Comparison of ENCODE assay signal across 14 mouse cellular contexts in the genomic region with DNA sequence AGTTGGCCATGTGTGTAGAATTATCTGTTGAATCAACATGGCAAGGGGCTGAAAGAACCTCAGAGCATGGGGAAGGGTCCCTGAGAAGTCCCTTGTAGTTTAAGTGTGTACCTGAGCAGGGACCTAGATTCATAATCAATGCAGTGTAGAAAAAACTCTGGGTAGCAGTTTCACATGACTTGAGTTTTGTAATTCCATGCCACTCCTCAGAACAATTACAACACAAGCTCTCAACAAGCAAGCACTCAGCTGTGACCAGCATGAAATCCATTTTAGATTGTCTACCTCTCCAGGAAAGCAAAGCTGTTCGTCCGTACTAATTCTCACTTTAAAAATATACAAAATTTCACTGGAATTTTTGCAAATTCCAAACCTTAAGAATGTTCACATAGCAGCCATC. TPM values are rescaled to one million over a fixed set of nuclear protein-coding genes. Genes with fewer than 3 reads are reported as not detected.
DNase-seq lines count a peak whose midpoint lies in the region; ATAC-seq and TF ChIP-seq lines count a peak whose summit lies in the region.
"Had no signal": no experiment of that assay in that cellular context is flagged by ENCODE, and none has a peak within 500 bp of the region (broad histone marks: within the 10 kb centered on the region; RNA-seq: fewer than 3 reads in every experiment).

No protein-coding gene starts in this region.

- H3K9ac ChIP-seq in lung, embryonic 14.5 days = no peak overlapping the region
- H3K9ac ChIP-seq in embryonic facial prominence, embryonic 14.5 days (ENCODE audit: low read depth, low read length) = no peak overlapping the region

- no peak overlapping the region for H3ac ChIP-seq in myocyte (ENCODE audit: control insufficient read depth, insufficient read length)

- no peak for TF ChIP-seq POLR2A in myocyte (IDR thresholded peaks at IDR 0.05; ENCODE audit: insufficient read length, low read depth)

- no peaks in the 10 kb centered on the region for H3K27me3 ChIP-seq in lung, embryonic 14.5 days (ENCODE audit: insufficient read depth, low read length)
- no peaks in the 10 kb centered on the region for H3K27me3 ChIP-seq in embryonic facial prominence, embryonic 14.5 days (replicated peaks; ENCODE audit: control insufficient read depth, insufficient read depth, low read length)
- H3K27me3 ChIP-seq in myocyte (ENCODE audit: control insufficient read depth, insufficient read depth, insufficient read length) = no peaks in the 10 kb centered on the region
- H3K27me3 ChIP-seq: heart, embryonic 13.5 days had no signal

- no peak for ATAC-seq in lung, embryonic 14.5 days (ENCODE audit: insufficient read depth)
- no peak for ATAC-seq in embryonic facial prominence, embryonic 14.5 days (ENCODE audit: low read depth)
- ATAC-seq: inflammation-experienced regulatory T-cells, adult 6 months had no signal

- no peaks in the 10 kb centered on the region for H3K9me3 ChIP-seq in lung, embryonic 14.5 days (ENCODE audit: low read depth, low read length)
- H3K9me3 ChIP-seq in embryonic facial prominence, embryonic 14.5 days (ENCODE audit: control insufficient read depth, low read length) = no peaks in the 10 kb centered on the region
- H3K9me3 ChIP-seq: G1E; heart, embryonic 13.5 days had no signal

- peak overlapping the region; percentile 60; the same call in 1 of the 2 replicates for H3K27ac ChIP-seq in lung, embryonic 14.5 days (ENCODE audit: low read depth)
- H3K27ac ChIP-seq in brown adipose tissue, adult 24 weeks (replicated peaks; ENCODE audit: low read depth, low read length) = 0 out of 2 replicates have a peak overlapping the region, but pooled peaks have one; percentile 47
- H3K27ac ChIP-seq in embryonic facial prominence, embryonic 14.5 days (replicated peaks; ENCODE audit: low read depth, low read length) = peak overlapping the region; percentile 79

- peaks cover 88% of the 10 kb centered on the region for H3K79me2 ChIP-seq in myocyte (ENCODE audit: control insufficient read depth, insufficient read depth)

- H3K4me1 ChIP-seq in lung, embryonic 14.5 days (ENCODE audit: insufficient read depth) = peaks cover 36% of the 10 kb centered on the region
- peaks cover 32% of the 10 kb centered on the region for H3K4me1 ChIP-seq in brown adipose tissue, adult 24 weeks (ENCODE audit: control insufficient read depth, insufficient read depth, insufficient read length, low read length)
- H3K4me1 ChIP-seq in embryonic facial prominence, embryonic 14.5 days (ENCODE audit: control insufficient read depth, insufficient read depth, low read length) = peaks cover 59% of the 10 kb centered on the region

- no peak for TF ChIP-seq CTCF in lung, embryonic 14.5 days (IDR thresholded peaks at IDR 0.05; ENCODE audit: low read depth)

- WGBS in lung, embryonic 14.5 days = 75% methylated on average over 2 of the region's 2 CpGs
- 54% methylated on average over 2 of the region's 2 CpGs for WGBS in embryonic facial prominence, embryonic 14.5 days

- peaks cover 25% of the 10 kb centered on the region; the same call in 1 of the 2 replicates for H3K36me3 ChIP-seq in lung, embryonic 14.5 days (ENCODE audit: insufficient read depth)
- H3K36me3 ChIP-seq in embryonic facial prominence, embryonic 14.5 days (ENCODE audit: control insufficient read depth, insufficient read depth, low read length) = peaks cover 24% of the 10 kb centered on the region
- H3K36me3 ChIP-seq in myocyte (ENCODE audit: control insufficient read depth, insufficient read depth) = peaks cover 20% of the 10 kb centered on the region
- H3K36me3 ChIP-seq: G1E had no signal

- DNase-seq in lung, embryonic 14.5 days = no peak
- no peak for DNase-seq in lung, postnatal 4 days
- DNase-seq in embryonic facial prominence, embryonic 14.5 days (ENCODE audit: low spot score) = no peak
- no peak for DNase-seq in adrenal gland, postnatal 10 days
- DNase-seq in right cerebral cortex, postnatal 14 days = no peak
- DNase-seq: adrenal gland, adult 2 months; cerebellum, adult 8-10 months; kidney, postnatal 10 days; thymus, adult 18-20 months had no signal

- H3K4me3 ChIP-seq in lung, embryonic 14.5 days (ENCODE audit: low read depth, low read length) = no peak overlapping the region
- H3K4me3 ChIP-seq in brown adipose tissue, adult 24 weeks (ENCODE audit: insufficient read depth, low read depth, low read length) = no peak overlapping the region
- no peak overlapping the region for H3K4me3 ChIP-seq in embryonic facial prominence, embryonic 14.5 days (ENCODE audit: low read depth, low read length)
- H3K4me3 ChIP-seq in myocyte = no peak overlapping the region
- H3K4me3 ChIP-seq: heart, embryonic 13.5 days had no signal

- no peak overlapping the region for H3K4me2 ChIP-seq in lung, embryonic 14.5 days
- H3K4me2 ChIP-seq in embryonic facial prominence, embryonic 14.5 days (ENCODE audit: low read depth, low read length) = no peak overlapping the region; the same call in 1 of the 2 replicates
- H3K4me2 ChIP-seq in myocyte (ENCODE audit: low read depth) = peak overlapping the region; percentile 35
- H3K4me2 ChIP-seq: heart, embryonic 13.5 days had no signal

TF ChIP-seq in myocyte, 11 proteins besides CTCF, POLR2A, EP300 and RAD21:
- no peak for TF ChIP-seq SRF (IDR thresholded peaks at IDR 0.05; ENCODE audit: control insufficient read depth, insufficient read length, low read depth)

RNA-seq across cellular contexts. Expression of a gene that starts 20.9 kb away (rescaled TPM):
- 17.6 and 18.9 TPM in 2 replicates for polyA plus RNA-seq in lung, embryonic 14.5 days (2014; fragmentation: Nextera tagmentation; extraction: Ambion mirVana)
- 8.0 and 8.6 TPM in 2 replicates for polyA plus RNA-seq in brown adipose tissue, adult 24 weeks (2012; ENCODE audit: insufficient read depth, insufficient read length, missing spikeins)
- 38.5 and 45.2 TPM in 2 replicates for polyA plus RNA-seq in embryonic facial prominence, embryonic 14.5 days (2014; fragmentation: Nextera tagmentation; extraction: Ambion mirVana)
- polyA plus RNA-seq in myocyte (2012; fragmentation: generic; extraction: Trizol) = 13.8 TPM
- total RNA-seq in adrenal gland, postnatal 10 days (2021) = 10 to 100 TPM; 21.7 to 26.4 TPM
- polyA plus RNA-seq: G1E had no signal
